Mouse (Mus musculus) lung, adult 2 months (tissue): ENCODE data around the gene Gpr132. TPM values are rescaled to one million over a fixed set of nuclear protein-coding genes. Genes with fewer than 3 reads are reported as not detected.

Source experiments
- DNase-seq: peaks from one replicate; pipeline ENCODE4 v3.0.0; 2022
- H3K4me1 ChIP-seq: fragments of 200-500 bp; 2 replicates; pipeline ENCODE4 v1.6.1; 2011; ENCODE audit warnings: low read length; ENCODE audit not compliant: control insufficient read depth, insufficient read depth
- H3K4me3 ChIP-seq: fragments of 200-500 bp; replicated peaks from 2 replicates; pipeline ENCODE3; 2011; ENCODE audit warnings: low read depth, mild to moderate bottlenecking, control low read depth, low read length; ENCODE audit errors: extremely low read depth
- CTCF ChIP-seq: fragments of 200-500 bp; IDR thresholded peaks from 2 replicates; pipeline ENCODE4 v1.5.1; 2011; ENCODE audit warnings: mild to moderate bottlenecking, low read length, control low read depth; ENCODE audit not compliant: insufficient read depth
- POLR2A ChIP-seq: fragments of 200-500 bp; IDR thresholded peaks from 2 replicates; pipeline ENCODE4 v1.6.1; 2011; ENCODE audit warnings: low read depth, mild to moderate bottlenecking, control low read depth, low read length, borderline replicate concordance; ENCODE audit errors: extremely low read depth
- WGBS: fragments of 180-500 bp; shearing (Covaris S2); methylation state at CpG from one replicate; pipeline ENCODE4 v1.1.7; 2018; 5-methylcytosine and 5-hydroxymethylcytosine counted together
- polyA plus RNA-seq: library from polyadenylated mRNA; depleted of rRNA; stranded (reverse); fragments of >200 nt; gene quantifications from 2 replicates; pipeline ENCODE4 v1.2.3, GENCODE M21; 2012

Gene Gpr132
- polyA plus RNA-seq, 1 experiment, result 12.9 TPM

DNA sequence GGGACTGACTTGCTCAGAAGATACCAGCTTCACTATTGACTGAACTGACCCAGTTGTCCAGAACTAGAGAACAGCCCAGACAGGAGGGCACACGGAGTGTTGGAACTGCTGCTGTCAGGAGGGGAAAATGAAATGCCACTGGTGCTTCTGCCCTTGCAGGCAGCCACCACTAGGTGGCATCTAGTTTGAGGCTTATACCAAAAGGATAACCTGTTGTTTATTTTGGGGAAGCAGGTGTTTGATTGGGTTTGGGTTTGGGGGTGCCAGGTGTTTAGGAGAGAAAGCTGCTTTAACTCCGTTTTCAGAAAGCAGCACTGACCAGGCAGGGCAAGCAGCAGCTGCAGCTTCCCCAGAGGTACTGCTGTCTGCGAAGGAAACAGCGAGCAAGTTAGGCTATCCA lies 51.7 kb downstream of the Gpr132 start:
- Histone ChIP-seq H3K4me3 (no peak overlapping the region), H3K4me1 (peaks cover 3% of the 10 kb centered on the region)
- 50% methylated on average over 4 of the region's 4 CpGs for WGBS
- DNase-seq, result peak; percentile 53
- TF ChIP-seq POLR2A, result no peak
- TF ChIP-seq CTCF, result peak; percentile 85

DNA sequence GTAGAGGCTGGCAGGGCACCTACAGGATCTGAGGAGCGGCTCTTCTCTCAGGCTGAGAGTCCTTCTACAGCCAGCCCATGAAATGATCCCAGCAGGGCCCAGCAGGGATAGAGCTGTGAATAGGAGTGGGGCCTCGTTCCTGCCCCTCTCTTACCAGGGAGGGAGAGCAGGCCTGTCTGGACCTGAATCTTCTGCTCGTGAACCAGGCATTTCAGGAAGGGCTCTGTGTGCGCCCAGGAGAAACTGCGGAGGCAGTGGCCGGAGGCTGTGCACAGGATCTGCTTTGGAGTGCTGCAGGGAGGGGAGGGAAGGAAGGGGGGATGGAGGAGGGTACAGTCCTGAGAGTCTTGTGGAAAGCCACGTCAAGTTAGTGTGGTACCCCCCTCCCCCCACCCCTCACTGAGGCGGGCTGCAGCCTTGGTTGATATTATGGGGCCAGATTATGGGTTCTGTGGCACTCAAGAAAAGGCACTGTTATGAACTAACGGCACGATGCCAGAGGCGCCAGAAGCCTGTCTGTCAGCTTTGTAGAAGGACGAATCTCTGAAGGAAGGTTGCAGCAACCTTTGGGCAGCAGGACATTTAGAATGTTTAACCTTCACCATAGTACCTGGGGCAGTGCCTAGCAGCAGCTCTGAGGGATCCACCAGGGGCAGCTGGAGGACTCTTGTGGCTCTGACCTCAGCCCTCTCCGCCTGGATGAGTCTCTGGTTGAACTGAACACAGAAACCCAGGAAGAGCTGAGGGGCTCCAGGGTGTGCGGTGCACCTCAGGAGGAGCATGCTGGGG lies 53.2 kb downstream of the Gpr132 start:
- 88% methylated on average over 14 of the region's 14 CpGs for WGBS
- TF ChIP-seq CTCF, result no peak
- no peak for TF ChIP-seq POLR2A

DNA sequence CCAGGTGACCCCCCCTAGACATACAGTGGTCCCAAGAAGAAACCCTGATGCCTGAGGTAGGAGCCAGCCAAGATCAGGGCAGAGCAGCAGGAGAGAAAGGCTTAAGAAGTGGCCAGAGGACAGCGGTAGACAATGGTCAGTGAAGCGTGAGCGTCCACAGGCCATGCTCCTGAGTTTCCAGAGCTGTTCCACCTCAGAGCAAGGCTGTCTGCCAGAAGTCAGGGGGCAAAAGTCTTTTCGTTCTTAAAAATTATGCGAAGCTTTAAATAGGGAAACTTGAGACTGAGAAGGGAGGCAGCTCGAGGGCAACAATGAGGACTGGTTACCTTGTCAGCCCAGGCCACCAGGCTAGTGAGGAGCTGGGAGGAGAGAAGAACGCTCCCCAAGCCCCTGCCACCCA lies 54.7 kb downstream of the Gpr132 start:
- no peak for TF ChIP-seq CTCF
- no peak for TF ChIP-seq POLR2A
- peaks cover 2% of the 10 kb centered on the region; the same call in 1 of the 2 replicates for H3K4me1 ChIP-seq
- 96% methylated on average over 7 of the region's 7 CpGs for WGBS
- no peak overlapping the region for H3K4me3 ChIP-seq
- no peak for DNase-seq

More for the DNA sequence above, 53.2 kb downstream of the Gpr132 start:
- Histone ChIP-seq H3K4me1 (peaks cover 3% of the 10 kb centered on the region), H3K4me3 (no peak overlapping the region)
- no peak for DNase-seq

DNA sequence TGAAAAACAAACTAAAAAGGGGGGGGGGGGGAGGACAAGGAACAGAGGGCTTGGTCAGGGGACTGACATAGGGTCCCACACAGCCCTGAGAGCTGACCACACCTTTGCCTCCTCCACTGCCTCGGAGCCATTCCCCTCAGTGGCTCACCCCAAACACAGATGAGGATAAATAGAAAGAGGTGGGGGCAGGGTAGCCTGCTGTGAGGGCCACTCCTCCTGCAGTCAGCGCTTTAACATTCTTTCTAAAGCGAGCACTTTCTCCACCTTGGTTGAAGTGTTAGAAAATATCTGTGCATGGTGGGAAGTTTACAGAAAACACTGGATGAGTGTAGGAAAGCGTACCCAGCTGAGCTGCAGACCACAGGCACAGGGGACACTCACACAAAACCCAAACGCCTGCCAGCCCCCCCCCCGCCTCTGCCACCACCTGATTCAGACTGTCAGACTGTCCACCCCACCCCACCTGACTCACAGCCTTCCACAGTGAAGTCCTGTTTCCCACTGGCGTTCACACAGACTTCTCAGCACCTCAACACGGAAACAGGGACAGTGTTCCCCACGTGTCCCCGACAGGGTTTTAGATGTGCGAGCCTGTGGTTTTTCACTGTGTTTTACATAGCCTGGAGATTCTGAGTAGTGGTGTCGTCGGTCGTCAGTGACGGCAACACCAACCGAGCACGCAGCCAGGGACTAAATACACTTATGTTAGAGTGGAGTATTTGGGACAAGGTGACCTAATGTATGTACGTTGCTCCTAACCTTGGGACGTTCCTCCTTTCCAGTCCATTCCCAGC lies 57.7 kb downstream of the Gpr132 start:
- 59% methylated on average over 19 of the region's 19 CpGs for WGBS
- H3K4me1 ChIP-seq, result peaks cover 3% of the 10 kb centered on the region; the same call in 1 of the 2 replicates
- no peak overlapping the region for H3K4me3 ChIP-seq
- no peak for TF ChIP-seq POLR2A
- TF ChIP-seq CTCF, result no peak
- DNase-seq, result no peak

DNA sequence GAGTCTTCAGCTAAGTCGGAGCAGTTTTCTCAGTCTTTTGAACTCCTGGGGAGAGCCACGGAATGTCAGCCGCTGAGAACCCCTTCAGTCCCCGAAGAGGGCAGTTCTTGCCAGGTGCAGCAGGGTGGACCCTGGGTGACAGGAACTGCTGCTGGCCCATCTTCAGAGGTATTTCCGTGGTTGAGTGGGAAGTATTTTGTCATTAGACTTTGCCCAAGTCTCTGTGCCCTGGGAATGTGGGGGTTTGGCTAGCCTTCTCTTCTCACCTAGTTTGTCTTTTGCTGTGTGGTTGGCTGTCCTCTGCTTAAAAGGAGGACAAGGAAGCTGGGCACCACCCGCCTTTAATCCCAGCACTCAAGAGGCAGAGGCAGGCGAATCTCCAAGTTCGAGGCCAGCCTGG lies 58.4 kb downstream of the Gpr132 start:
- H3K4me1 ChIP-seq, result peaks cover 3% of the 10 kb centered on the region; the same call in 1 of the 2 replicates
- TF ChIP-seq POLR2A, result no peak
- no peak for TF ChIP-seq CTCF
- H3K4me3 ChIP-seq, result peak overlapping the region; percentile 77
- no peak for DNase-seq
- WGBS, result 15% methylated on average over 8 of the region's 8 CpGs

DNA sequence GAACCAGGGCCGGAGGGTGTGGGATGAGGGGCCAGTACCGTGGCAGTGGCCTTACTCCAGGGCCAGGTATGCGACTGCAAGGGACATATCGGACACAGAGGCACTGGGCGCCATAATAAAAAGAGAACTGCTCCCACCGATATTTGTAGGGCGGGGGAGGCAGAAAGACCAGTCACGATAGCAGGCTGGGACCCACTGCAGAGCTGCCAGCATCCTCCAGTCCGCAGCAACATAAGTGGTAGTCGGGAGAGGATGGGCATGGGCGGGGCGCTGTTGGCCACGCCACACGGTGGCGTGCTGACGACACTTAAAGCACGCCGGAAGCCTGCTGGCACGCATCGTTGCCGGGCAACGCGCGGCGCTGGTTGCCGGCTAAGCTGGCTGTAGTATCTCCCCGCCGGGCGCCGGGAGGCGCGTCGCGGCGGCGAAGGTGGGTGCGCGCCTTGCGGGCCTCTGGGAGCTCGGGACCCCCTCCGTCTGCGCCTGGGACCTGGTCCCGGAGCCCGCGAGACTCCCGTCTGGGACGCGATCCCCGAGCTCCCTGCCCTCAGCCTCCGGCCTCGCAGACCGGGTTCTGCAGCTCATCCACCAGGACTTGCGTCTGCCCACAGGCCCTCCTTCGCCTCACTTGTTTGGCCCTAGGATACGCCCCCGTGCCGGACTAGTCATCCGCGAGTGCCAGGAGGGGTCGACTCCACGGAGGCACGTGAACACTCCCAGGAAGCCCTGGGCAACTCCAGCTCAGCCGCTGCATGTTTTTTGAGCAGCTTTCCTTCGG lies 59.3 kb downstream of the Gpr132 start, which contains the start of gene Clba1:
TSS of gene Clba1 (plus strand) at position 351 of the 778 bp plus-strand sequence.
- Histone ChIP-seq H3K4me1 (peaks cover 3% of the 10 kb centered on the region; the same call in 1 of the 2 replicates), H3K4me3 (peak within 1 kb of the TSS; percentile 77)
- TF ChIP-seq CTCF (no peak), POLR2A (peak; percentile 55; the same call in 1 of the 2 replicates)
- DNase-seq, result peak; percentile 91
- WGBS, result 1% methylated on average over 64 of the region's 64 CpGs

DNA sequence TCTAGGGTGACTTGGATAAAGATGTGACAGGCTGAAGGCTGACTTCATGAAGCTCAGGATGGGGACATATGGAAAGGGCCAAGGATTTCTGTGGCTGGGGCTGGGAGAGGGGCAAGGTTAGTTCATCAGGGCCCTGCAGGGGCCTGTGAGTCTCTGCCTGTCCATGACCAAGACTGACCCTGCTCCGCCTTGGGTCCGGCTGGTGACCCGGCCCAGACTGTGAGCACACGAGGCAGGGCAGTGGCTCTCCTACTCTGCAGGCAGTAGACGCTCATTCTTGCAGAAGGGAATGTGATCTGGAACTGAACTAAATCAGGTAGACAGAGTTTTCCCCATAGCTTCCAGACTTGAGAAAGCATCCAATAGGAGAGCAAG lies 59.8 kb downstream of the Gpr132 start:
- Histone ChIP-seq H3K4me1 (peaks cover 3% of the 10 kb centered on the region; the same call in 1 of the 2 replicates), H3K4me3 (no peak overlapping the region)
- DNase-seq, result no peak
- TF ChIP-seq POLR2A (no peak), CTCF (no peak)
- 71% methylated on average over 5 of the region's 5 CpGs for WGBS

DNA sequence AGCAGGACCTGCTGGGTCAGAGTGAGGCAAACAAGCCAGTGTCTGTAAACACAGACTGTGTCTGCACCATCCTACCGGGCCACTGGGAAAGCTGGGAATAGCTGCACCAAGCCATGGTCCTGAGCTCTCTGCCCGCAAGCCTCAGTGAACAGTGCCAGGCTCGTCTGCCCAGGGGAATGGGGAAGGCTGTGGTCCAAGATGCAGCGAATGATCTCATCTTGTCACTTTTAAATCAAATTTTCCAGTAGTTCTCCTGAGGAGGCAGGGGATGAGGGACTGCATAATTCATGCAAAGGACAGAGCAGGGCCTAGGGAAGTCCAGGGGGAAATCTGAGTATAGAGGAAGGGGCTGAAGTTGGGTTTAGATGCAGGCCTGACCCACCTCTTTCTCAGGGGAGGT lies 60.2 kb downstream of the Gpr132 start:
- H3K4me1 ChIP-seq, result peaks cover 3% of the 10 kb centered on the region; the same call in 1 of the 2 replicates
- 82% methylated on average over 4 of the region's 4 CpGs for WGBS
- no peak overlapping the region for H3K4me3 ChIP-seq
- TF ChIP-seq POLR2A (no peak), CTCF (no peak)
- DNase-seq, result no peak

DNA sequence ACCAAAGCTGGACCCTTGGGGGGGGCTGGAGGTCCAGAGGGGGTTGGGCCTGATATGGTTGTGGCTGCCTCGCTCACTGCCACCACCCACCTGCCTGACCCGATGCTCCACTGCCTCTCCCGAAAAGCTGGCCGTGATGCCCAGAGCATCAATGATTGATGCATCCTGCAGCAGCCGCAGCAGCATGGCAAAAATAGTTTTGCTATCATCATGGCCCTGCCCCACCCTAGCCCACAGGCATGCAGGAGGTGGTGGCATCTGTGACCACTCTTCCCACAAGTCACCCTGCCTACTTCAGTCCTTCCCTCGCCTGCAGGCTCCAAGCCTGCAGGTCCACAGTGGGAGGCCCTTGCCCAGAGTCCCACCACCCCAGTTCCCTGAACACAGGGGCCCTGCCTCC lies 62.0 kb downstream of the Gpr132 start:
- Histone ChIP-seq H3K4me3 (no peak overlapping the region), H3K4me1 (peaks cover 5% of the 10 kb centered on the region; the same call in 1 of the 2 replicates)
- no peak for DNase-seq
- WGBS, result 54% methylated on average over 6 of the region's 6 CpGs
- TF ChIP-seq POLR2A (no peak), CTCF (no peak)
